Mouse (Mus musculus): ENCODE results near the gene Adra1b.

DNA sequence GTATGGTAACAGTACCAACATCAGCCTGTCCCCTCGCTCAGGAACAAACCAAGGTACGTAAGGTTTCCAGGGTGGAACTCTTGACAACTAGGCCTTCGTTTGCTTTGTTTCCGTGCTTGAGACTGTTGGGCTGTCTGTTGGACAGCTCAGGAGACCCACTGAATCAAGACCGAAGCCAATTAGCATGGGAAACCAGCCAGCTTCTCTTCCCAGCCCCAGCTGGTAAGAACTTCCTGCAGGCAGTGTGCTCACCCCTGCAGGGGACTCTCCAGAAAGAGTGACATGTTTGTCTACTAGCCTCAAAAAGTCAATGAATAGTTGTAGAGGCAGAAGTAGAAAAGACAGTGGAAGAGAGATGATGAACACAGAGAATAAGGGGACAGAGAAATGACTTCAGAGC lies 23.8 kb downstream of the Adra1b start:
- TF ChIP-seq CTCF (IDR thresholded peaks at IDR 0.05; ENCODE audit: control insufficient read depth, insufficient read depth, insufficient read length): no peak
- TF ChIP-seq MAX (IDR thresholded peaks at IDR 0.05): no peak
- no peak for TF ChIP-seq USF1 (IDR thresholded peaks at IDR 0.05; ENCODE audit: low read depth)
- TF ChIP-seq MYOD1 (IDR thresholded peaks at IDR 0.05; ENCODE audit: control insufficient read depth, insufficient read length, low read depth): no peak
- no peak for TF ChIP-seq MYOG (IDR thresholded peaks at IDR 0.05; ENCODE audit: control insufficient read depth, extremely low read depth, insufficient read length)
- no peak for TF ChIP-seq CEBPB (IDR thresholded peaks at IDR 0.05; ENCODE audit: low read depth)
- no peak for TF ChIP-seq FOSL1 (IDR thresholded peaks at IDR 0.05; ENCODE audit: insufficient read depth, low read length, poor library complexity, severe bottlenecking)
